Mouse (Mus musculus) forebrain, embryonic 16.5 days (tissue): ENCODE measurements around the gene Chst3. TPM values are rescaled to one million over a fixed set of nuclear protein-coding genes. Genes with fewer than 3 reads are reported as not detected.
"Not testable (repeated sequence)": the region's sequence is repeated elsewhere in the genome, so short reads cannot be mapped to it uniquely, and the experiment has no call there.

Source experiments
- ATAC-seq: fragments of 200-750 bp; cut with Nextera tagmentation; 2 replicates; pipeline ENCODE4 v1.8.0; 2017; ENCODE audit warnings: mild to moderate bottlenecking, moderate library complexity
- H3K27ac ChIP-seq: fragments of 300-500 bp; sonication (generic); 2 replicates; pipeline ENCODE4 v1.5.1; 2014; ENCODE audit warnings: low read length, control low read depth
- H3K27me3 ChIP-seq: fragments of 300-500 bp; sonication (generic); replicated peaks from 2 replicates; pipeline ENCODE4 v1.6.1; 2014; ENCODE audit warnings: low read length; ENCODE audit not compliant: control insufficient read depth, insufficient read depth
- H3K36me3 ChIP-seq: fragments of 300-500 bp; sonication (generic); 2 replicates; pipeline ENCODE4 v1.6.1; 2014; ENCODE audit not compliant: control insufficient read depth, insufficient read depth
- H3K4me1 ChIP-seq: fragments of 300-500 bp; sonication (generic); replicated peaks from 2 replicates; pipeline ENCODE4 v1.6.1; 2014; ENCODE audit warnings: low read length; ENCODE audit not compliant: control insufficient read depth, insufficient read depth
- H3K4me2 ChIP-seq: fragments of 300-500 bp; sonication (generic); 2 replicates; pipeline ENCODE4 v1.6.1; 2014; ENCODE audit warnings: mild to moderate bottlenecking, low read length, control low read depth
- H3K4me3 ChIP-seq: fragments of 300-500 bp; sonication (generic); replicated peaks from 2 replicates; pipeline ENCODE4 v1.5.1; 2014; ENCODE audit warnings: mild to moderate bottlenecking, low read length, control low read depth
- H3K9ac ChIP-seq: fragments of 300-500 bp; sonication (generic); replicated peaks from 2 replicates; pipeline ENCODE4 v1.6.1; 2014; ENCODE audit warnings: low read depth, low read length, control low read depth
- H3K9me3 ChIP-seq: fragments of 300-500 bp; sonication (generic); 2 replicates; pipeline ENCODE4 v1.6.1; 2016; ENCODE audit warnings: low read length; ENCODE audit not compliant: control insufficient read depth
- WGBS: fragments of 180-500 bp; shearing (Covaris S2); extraction: QIAGEN DNeasy Blood & Tissue Kit; methylation state at CpG from one replicate; pipeline ENCODE4 v1.1.7; 2014; 5-methylcytosine and 5-hydroxymethylcytosine counted together
- polyA plus RNA-seq: library from polyadenylated mRNA; unstranded; fragments of >200 nt; fragmentation: Nextera tagmentation; extraction: Ambion mirVana; gene quantifications from 2 replicates; pipeline ENCODE4 v1.2.1, GENCODE M21; 2015

Chst3 gene
- polyA plus RNA-seq, 1 experiment from 2014 or later, result 0.90 TPM

DNA sequence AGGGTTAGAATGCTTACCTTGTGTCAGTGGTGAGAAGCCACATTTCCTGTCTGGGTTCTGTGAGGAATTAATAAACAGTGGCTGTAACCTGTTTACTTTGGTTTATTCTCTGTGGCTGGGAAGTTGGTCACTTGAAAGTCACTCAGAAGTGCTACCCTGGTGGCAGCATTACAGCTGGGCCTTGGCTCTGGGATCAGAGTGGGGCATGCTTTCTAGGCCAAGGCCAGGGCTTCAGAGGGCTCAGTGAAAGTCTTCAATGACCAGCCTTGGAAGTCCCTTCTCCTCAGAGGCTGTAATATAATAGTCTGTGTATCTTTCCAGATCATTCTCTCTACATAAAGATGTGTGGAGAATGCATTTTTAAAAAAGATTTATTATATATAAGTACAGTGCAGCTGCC is 63.0 kb downstream of the Chst3 start:
- no peaks in the 10 kb centered on the region for H3K27me3 ChIP-seq
- ATAC-seq, result no peak
- no peak overlapping the region for H3K4me2 ChIP-seq
- H3K27ac ChIP-seq, result no peak overlapping the region
- H3K9ac ChIP-seq, result no peak overlapping the region
- no peaks in the 10 kb centered on the region for H3K4me1 ChIP-seq
- no peaks in the 10 kb centered on the region for H3K36me3 ChIP-seq
- no peak overlapping the region for H3K4me3 ChIP-seq
- H3K9me3 ChIP-seq, result no peaks in the 10 kb centered on the region

- Histone ChIP-seq H3K9ac (no peak overlapping the region), H3K4me3 (no peak overlapping the region), H3K27me3 (no peaks in the 10 kb centered on the region), H3K36me3 (no peaks in the 10 kb centered on the region), H3K4me1 (no peaks in the 10 kb centered on the region), H3K9me3 (no peaks in the 10 kb centered on the region), H3K27ac (no peak overlapping the region), H3K4me2 (no peak overlapping the region)
- WGBS, result 53% methylated on average over 6 of the region's 6 CpGs
- ATAC-seq, result peak; percentile 52; the same call in 1 of the 2 replicates
Observed at GRCm38 (mm10) chr10:60151107-60151663, 67.9 kb downstream of the Chst3 start.

DNA sequence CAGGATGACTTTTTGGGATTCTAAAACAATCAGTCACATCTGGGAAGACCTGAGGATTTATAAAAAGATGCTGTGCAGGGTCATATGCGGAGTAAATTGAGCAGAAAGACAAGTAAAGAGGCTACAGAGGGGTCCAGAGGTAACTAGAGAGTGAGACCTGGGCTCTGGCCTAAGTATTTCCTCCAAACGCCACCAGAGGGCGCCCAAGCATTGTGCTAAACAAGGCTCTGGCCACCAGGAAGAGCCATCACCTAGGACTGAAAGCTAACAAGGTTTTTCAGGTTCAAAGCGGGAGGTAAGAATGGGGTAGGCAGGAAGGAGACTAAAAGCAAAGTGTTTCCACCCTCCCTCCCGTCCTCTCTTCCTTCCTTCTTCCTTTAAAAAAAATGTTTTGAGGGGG is 71.0 kb downstream of the Chst3 start:
- Histone ChIP-seq H3K27ac (no peak overlapping the region), H3K9me3 (no peaks in the 10 kb centered on the region), H3K4me1 (no peaks in the 10 kb centered on the region), H3K4me3 (no peak overlapping the region), H3K9ac (no peak overlapping the region), H3K4me2 (no peak overlapping the region), H3K27me3 (no peaks in the 10 kb centered on the region), H3K36me3 (no peaks in the 10 kb centered on the region)
- 0% methylated on average over 5 of the region's 5 CpGs for WGBS
- ATAC-seq, result peak; percentile 54; the same call in 1 of the 2 replicates

DNA sequence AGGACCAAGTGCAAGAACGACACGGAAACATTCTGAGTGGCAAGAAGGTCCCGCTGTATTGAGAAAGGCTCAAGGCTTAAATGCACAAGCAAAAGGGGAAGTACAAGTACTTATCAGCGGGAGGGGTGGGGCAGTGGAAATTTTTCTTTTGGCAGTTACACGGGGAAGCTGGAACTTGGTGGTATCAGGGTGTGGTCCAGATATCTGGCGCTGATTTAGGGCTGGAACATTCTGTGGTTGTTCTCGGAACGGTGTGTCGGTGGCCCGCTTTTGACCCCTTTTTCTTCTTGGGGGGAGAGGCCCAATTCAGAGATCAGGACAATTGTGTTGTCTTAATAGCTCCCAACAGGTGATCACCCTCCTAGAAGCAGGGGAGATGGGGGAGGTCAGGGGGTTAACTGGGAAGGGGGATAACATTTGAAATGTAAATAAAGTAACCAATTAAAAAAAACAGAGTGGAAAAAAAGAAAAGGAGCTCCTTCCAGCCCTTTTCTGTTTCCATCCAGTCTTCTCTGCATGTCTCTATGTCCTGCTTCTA is 71.5 kb downstream of the Chst3 start:
- H3K4me1 ChIP-seq, H3K27ac ChIP-seq, ATAC-seq, H3K27me3 ChIP-seq, H3K9ac ChIP-seq, H3K4me2 ChIP-seq, H3K9me3 ChIP-seq, H3K36me3 ChIP-seq, H3K4me3 ChIP-seq: not testable (repeated sequence)
- WGBS, result 64% methylated on average over 10 of the region's 10 CpGs

DNA sequence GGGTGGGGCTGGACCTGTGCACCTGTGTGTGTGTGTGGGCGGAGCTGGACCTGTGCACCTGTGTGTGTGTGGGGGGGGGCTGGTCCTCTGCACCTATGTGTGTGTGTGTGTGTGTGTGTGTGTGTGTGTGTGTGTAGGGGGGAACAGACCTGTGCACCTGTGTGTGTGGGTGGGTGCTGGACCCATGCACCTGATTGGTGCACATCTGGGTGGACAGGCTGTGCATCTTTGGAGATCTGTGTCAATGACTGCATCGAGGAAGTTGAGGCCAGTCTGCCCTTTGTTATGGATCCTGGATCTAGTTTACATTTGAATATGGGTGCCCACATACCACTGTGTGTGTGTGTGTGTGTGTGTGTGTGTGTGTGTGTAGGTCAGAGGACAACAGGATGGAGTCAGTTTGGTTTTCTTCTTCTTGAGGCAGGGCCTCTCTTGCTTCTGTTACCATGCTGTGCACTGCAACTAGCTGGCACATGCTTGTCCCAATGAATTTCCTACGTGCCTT is 77.4 kb downstream of the Chst3 start:
- H3K36me3 ChIP-seq, result no peaks in the 10 kb centered on the region
- no peaks in the 10 kb centered on the region for H3K27me3 ChIP-seq
- no peak overlapping the region for H3K4me2 ChIP-seq
- no peak overlapping the region for H3K9ac ChIP-seq
- H3K4me1 ChIP-seq, result no peaks in the 10 kb centered on the region
- 92% methylated on average over 3 of the region's 3 CpGs for WGBS
- H3K27ac ChIP-seq, result no peak overlapping the region
- no peak for ATAC-seq
- H3K9me3 ChIP-seq, result no peaks in the 10 kb centered on the region
- no peak overlapping the region for H3K4me3 ChIP-seq

GRCm38 (mm10) chr10:60140751-60141150 is 78.3 kb downstream of the Chst3 start:
- H3K27me3 ChIP-seq, result no peaks in the 10 kb centered on the region
- no peak overlapping the region for H3K27ac ChIP-seq
- H3K4me2 ChIP-seq, result no peak overlapping the region
- 89% methylated on average over 4 of the region's 4 CpGs for WGBS
- no peaks in the 10 kb centered on the region for H3K9me3 ChIP-seq
- no peak overlapping the region for H3K4me3 ChIP-seq
- no peak for ATAC-seq
- H3K9ac ChIP-seq, result no peak overlapping the region
- no peaks in the 10 kb centered on the region for H3K36me3 ChIP-seq
- H3K4me1 ChIP-seq, result no peaks in the 10 kb centered on the region

- WGBS, result 92% methylated on average over 5 of the region's 5 CpGs
- Histone ChIP-seq H3K4me2 (no peak overlapping the region), H3K4me1 (no peaks in the 10 kb centered on the region), H3K27me3 (no peaks in the 10 kb centered on the region), H3K36me3 (no peaks in the 10 kb centered on the region), H3K9me3 (no peaks in the 10 kb centered on the region), H3K27ac (no peak overlapping the region), H3K4me3 (no peak overlapping the region), H3K9ac (no peak overlapping the region)
- ATAC-seq, result no peak
Observed at GRCm38 (mm10) chr10:60138680-60139079, 80.4 kb downstream of the Chst3 start.

- WGBS, result 68% methylated on average over 7 of the region's 7 CpGs
- Histone ChIP-seq H3K4me3 (no peak overlapping the region), H3K27ac (no peak overlapping the region), H3K4me1 (no peaks in the 10 kb centered on the region), H3K9ac (no peak overlapping the region), H3K27me3 (no peaks in the 10 kb centered on the region), H3K9me3 (no peaks in the 10 kb centered on the region), H3K4me2 (no peak overlapping the region), H3K36me3 (no peaks in the 10 kb centered on the region)
- no peak for ATAC-seq
Observed at GRCm38 (mm10) chr10:60136935-60137334, 82.1 kb downstream of the Chst3 start.

DNA sequence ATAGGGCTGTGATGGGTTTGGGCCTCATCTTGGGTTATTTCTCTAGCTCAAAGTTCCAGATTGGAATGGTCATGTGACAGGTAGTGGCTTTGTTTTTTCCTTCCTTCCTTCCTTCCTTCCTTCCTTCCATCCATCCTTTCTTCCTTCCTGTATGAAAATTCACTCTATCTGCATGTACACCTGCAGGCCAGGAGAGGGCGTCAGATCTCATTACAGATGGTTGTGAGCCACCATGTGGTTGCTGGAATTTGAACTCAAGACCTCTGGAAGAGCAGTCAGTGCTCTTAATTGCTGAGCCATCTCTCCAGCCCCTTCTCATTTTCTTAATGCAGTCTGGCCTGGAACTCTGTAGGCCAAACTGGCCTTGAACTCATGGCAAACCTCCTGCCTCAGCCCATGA is 83.0 kb downstream of the Chst3 start:
- 50% methylated on average over 1 of the region's 1 CpGs for WGBS
- not testable (repeated sequence) for H3K9ac ChIP-seq, H3K36me3 ChIP-seq, H3K9me3 ChIP-seq, H3K4me1 ChIP-seq, H3K27me3 ChIP-seq, H3K4me2 ChIP-seq, H3K27ac ChIP-seq, H3K4me3 ChIP-seq, ATAC-seq

GRCm38 (mm10) chr10:60134201-60134600 is 84.9 kb downstream of the Chst3 start:
- no peak overlapping the region for H3K4me2 ChIP-seq
- H3K9ac ChIP-seq, result no peak overlapping the region
- H3K4me3 ChIP-seq, result no peak overlapping the region
- H3K27ac ChIP-seq, result no peak overlapping the region
- no peak for ATAC-seq
- H3K4me1 ChIP-seq, result no peaks in the 10 kb centered on the region
- 62% methylated on average over 9 of the region's 9 CpGs for WGBS
- H3K27me3 ChIP-seq, result no peaks in the 10 kb centered on the region
- no peaks in the 10 kb centered on the region for H3K9me3 ChIP-seq
- no peaks in the 10 kb centered on the region for H3K36me3 ChIP-seq
